Mouse (Mus musculus) midbrain, embryonic 12.5 days (tissue): ENCODE results near the gene Gpn1. TPM values are rescaled to one million over a fixed set of nuclear protein-coding genes. Genes with fewer than 3 reads are reported as not detected.
"Not testable (repeated sequence)": the region's sequence is repeated elsewhere in the genome, so short reads cannot be mapped to it uniquely, and the experiment has no call there.

Experiments used
- ATAC-seq: fragments of 200-750 bp; cut with Nextera tagmentation; 2 replicates; pipeline ENCODE4 v1.8.0; 2017; ENCODE audit warnings: low read depth, moderate TSS enrichment, moderate library complexity; ENCODE audit not compliant: low FRiP score
- H3K27ac ChIP-seq: fragments of 300-500 bp; sonication (generic); replicated peaks from 2 replicates; pipeline ENCODE4 v1.5.1; 2016; ENCODE audit warnings: mild to moderate bottlenecking
- H3K27me3 ChIP-seq: fragments of 300-500 bp; sonication (generic); 2 replicates; pipeline ENCODE4 v1.6.1; 2016; ENCODE audit warnings: mild to moderate bottlenecking
- H3K36me3 ChIP-seq: fragments of 300-500 bp; sonication (generic); 2 replicates; pipeline ENCODE4 v1.6.1; 2016
- H3K4me1 ChIP-seq: fragments of 300-500 bp; sonication (generic); 2 replicates; pipeline ENCODE4 v1.6.1; 2016
- H3K4me2 ChIP-seq: fragments of 300-500 bp; sonication (generic); replicated peaks from 2 replicates; pipeline ENCODE4 v1.6.1; 2016; ENCODE audit warnings: mild to moderate bottlenecking, moderate library complexity
- H3K4me3 ChIP-seq: fragments of 300-500 bp; sonication (generic); 2 replicates; pipeline ENCODE4 v1.5.1; 2016; ENCODE audit warnings: mild to moderate bottlenecking
- H3K9ac ChIP-seq: fragments of 300-500 bp; sonication (generic); replicated peaks from 2 replicates; pipeline ENCODE4 v1.6.1; 2016; ENCODE audit warnings: mild to moderate bottlenecking, moderate library complexity
- H3K9me3 ChIP-seq: fragments of 300-500 bp; sonication (generic); 2 replicates; pipeline ENCODE4 v1.6.1; 2016; ENCODE audit warnings: mild to moderate bottlenecking
- WGBS: fragments of 180-500 bp; shearing (Covaris S2); methylation state at CpG from one replicate; pipeline ENCODE4 v1.1.7; 2016; 5-methylcytosine and 5-hydroxymethylcytosine counted together
- polyA plus RNA-seq: library from polyadenylated mRNA; unstranded; fragments of >200 nt; fragmentation: Nextera tagmentation; extraction: Ambion mirVana; gene quantifications from 2 replicates; pipeline ENCODE4 v1.2.1, GENCODE M21; 2016

Gpn1 gene
- polyA plus RNA-seq, 1 experiment from 2014 or later = 72.3 TPM

GRCm38 (mm10) chr5:31489116-31489769 lies 5.3 kb upstream of the Gpn1 start:
- WGBS = 76% methylated on average over 7 of the region's 7 CpGs
- ATAC-seq = no peak
- Histone ChIP-seq H3K36me3 (peaks cover 9% of the 10 kb centered on the region; the same call in 1 of the 2 replicates), H3K4me3 (no peak overlapping the region), H3K4me1 (no peaks in the 10 kb centered on the region), H3K4me2 (no peak overlapping the region), H3K9ac (no peak overlapping the region), H3K27me3 (no peaks in the 10 kb centered on the region), H3K27ac (no peak overlapping the region), H3K9me3 (no peaks in the 10 kb centered on the region)

GRCm38 (mm10) chr5:31492031-31492430 lies 2.5 kb upstream of the Gpn1 start:
- ATAC-seq = no peak
- 33% methylated on average over 1 of the region's 1 CpGs for WGBS
- peaks cover 10% of the 10 kb centered on the region for H3K4me1 ChIP-seq
- H3K9me3 ChIP-seq = no peaks in the 10 kb centered on the region
- no peak overlapping the region for H3K4me2 ChIP-seq
- no peak overlapping the region for H3K4me3 ChIP-seq
- H3K36me3 ChIP-seq = peaks cover 11% of the 10 kb centered on the region
- H3K9ac ChIP-seq = no peak overlapping the region
- H3K27ac ChIP-seq = no peak overlapping the region
- H3K27me3 ChIP-seq = no peaks in the 10 kb centered on the region

- no peak for ATAC-seq
- Histone ChIP-seq H3K9me3 (no peaks in the 10 kb centered on the region), H3K27ac (no peak overlapping the region), H3K4me3 (no peak overlapping the region), H3K9ac (no peak overlapping the region), H3K36me3 (peaks cover 92% of the 10 kb centered on the region), H3K4me1 (no peaks in the 10 kb centered on the region), H3K27me3 (no peaks in the 10 kb centered on the region), H3K4me2 (no peak overlapping the region)
- 93% methylated on average over 10 of the region's 10 CpGs for WGBS
Measured at GRCm38 (mm10) chr5:31504843-31505242, 10.3 kb downstream of the Gpn1 start.

DNA sequence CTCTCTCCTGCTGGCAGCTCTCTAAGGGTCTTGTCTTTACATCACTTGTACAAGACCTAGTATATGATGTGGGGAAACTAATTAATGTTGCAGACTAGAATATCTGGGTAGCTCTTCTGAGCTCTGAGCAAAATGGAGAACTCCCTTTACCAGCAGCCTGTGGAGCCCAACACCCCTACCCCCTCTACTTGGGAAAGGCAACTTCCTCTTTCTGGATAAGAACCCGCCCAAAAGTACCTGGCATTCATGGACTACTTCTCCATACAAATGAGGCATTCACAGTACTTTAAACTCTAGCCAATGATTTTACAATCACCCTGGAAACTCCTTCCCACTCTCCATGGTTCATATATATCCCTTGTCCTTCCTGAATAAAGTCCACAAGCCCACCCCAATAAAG lies 17.9 kb downstream of the Gpn1 start:
- no peak overlapping the region for H3K9ac ChIP-seq
- no peaks in the 10 kb centered on the region for H3K4me1 ChIP-seq
- WGBS = 88% methylated on average over 1 of the region's 1 CpGs
- H3K36me3 ChIP-seq = peaks cover 87% of the 10 kb centered on the region
- no peak for ATAC-seq
- H3K4me2 ChIP-seq = no peak overlapping the region
- no peaks in the 10 kb centered on the region for H3K9me3 ChIP-seq
- H3K4me3 ChIP-seq = no peak overlapping the region
- H3K27ac ChIP-seq = no peak overlapping the region
- H3K27me3 ChIP-seq = no peaks in the 10 kb centered on the region

GRCm38 (mm10) chr5:31520556-31520955 lies 26.0 kb downstream of the Gpn1 start:
- peaks cover 67% of the 10 kb centered on the region for H3K36me3 ChIP-seq
- no peaks in the 10 kb centered on the region for H3K9me3 ChIP-seq
- no peak for ATAC-seq
- no peak overlapping the region for H3K27ac ChIP-seq
- H3K4me2 ChIP-seq = no peak overlapping the region
- 96% methylated on average over 6 of the region's 6 CpGs for WGBS
- H3K9ac ChIP-seq = no peak overlapping the region
- H3K4me3 ChIP-seq = no peak overlapping the region
- H3K4me1 ChIP-seq = peaks cover 1% of the 10 kb centered on the region
- H3K27me3 ChIP-seq = no peaks in the 10 kb centered on the region

DNA sequence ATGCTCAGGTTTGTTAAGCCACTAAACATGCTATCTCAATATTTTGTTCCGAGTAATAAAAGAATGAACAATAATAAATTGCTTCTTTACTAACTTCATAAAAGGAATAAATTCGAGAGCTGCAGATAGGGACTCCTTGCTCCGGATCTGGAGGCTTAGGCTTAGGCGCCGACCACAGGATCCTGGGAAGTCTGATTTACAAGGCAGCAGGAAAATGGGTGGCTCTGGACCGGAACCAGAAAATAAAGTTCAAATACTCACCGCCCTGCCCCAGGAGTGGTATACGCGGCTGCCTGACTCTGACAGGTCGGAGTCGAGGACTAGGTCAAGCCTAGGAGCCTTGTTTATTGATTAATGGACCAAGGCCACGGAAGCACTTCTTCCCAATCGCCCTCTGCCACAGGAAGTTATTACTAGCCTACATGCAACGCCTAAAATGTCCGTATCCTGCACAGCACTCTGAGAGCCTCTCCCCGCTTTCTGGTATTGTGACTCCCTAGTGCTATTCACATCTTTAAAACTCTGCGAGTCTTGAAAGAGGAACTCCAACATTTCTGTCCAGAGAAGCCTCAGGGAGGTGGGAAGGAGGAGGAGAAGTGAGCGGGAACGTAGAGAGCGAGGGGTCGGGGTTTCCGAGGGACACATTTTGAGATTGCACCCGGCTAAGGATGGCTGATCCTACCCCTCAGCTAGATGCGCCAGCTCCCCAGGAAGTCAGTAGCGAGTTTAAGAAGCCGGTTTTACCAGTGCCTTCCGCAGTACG lies 32.0 kb downstream of the Gpn1 start, which contains the start of gene Slc4a1ap:
Gene Slc4a1ap (plus strand): TSS at position 642 of the 763 bp plus-strand sequence.
- Histone ChIP-seq H3K4me1 (peaks cover 21% of the 10 kb centered on the region), H3K27ac (peak within 1 kb of the TSS; percentile 80), H3K9me3 (no peaks in the 10 kb centered on the region), H3K4me2 (peak within 1 kb of the TSS; percentile 97), H3K4me3 (peak within 1 kb of the TSS; percentile 96), H3K36me3 (peaks cover 40% of the 10 kb centered on the region), H3K27me3 (no peaks in the 10 kb centered on the region), H3K9ac (peak within 1 kb of the TSS; percentile 86)
- ATAC-seq = peak; percentile 74
- WGBS = under 1% methylated on average over 28 of the region's 28 CpGs

- no peaks in the 10 kb centered on the region for H3K9me3 ChIP-seq
- no peaks in the 10 kb centered on the region for H3K27me3 ChIP-seq
- H3K27ac ChIP-seq = peak overlapping the region; percentile 80; the same call in 1 of the 2 replicates
- H3K9ac ChIP-seq = peak overlapping the region; percentile 86
- peaks cover 21% of the 10 kb centered on the region for H3K4me1 ChIP-seq
- 4% methylated on average over 40 of the region's 40 CpGs for WGBS
- ATAC-seq = no peak
- peak overlapping the region; percentile 96 for H3K4me3 ChIP-seq
- H3K36me3 ChIP-seq = peaks cover 40% of the 10 kb centered on the region
- peak overlapping the region; percentile 97 for H3K4me2 ChIP-seq
Measured at GRCm38 (mm10) chr5:31527117-31527680, 32.7 kb downstream of the Gpn1 start.

DNA sequence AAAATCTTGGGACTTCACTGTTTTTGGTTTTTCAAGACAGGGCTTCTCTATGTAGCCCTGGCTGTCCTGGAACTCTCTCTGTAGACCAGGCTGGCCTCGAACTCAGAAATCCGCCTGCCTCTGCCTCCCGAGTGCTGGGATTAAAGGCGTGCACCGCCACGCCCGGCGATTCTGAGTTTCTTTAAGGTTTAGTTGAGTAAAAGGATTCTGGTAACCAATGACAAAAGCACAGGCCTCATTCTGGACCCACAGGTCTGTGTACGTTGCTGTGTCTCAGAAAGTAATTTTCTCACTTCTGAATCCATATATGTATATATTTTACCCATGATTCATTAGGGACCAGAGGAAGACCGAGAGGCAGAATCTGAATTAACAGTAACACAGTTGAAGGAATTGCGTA lies 33.2 kb downstream of the Gpn1 start, which contains the start of gene Supt7l:
Gene Supt7l (minus strand): TSS at position 101 of the 400 bp plus-strand sequence.
- H3K27me3 ChIP-seq, H3K9me3 ChIP-seq, ATAC-seq: not testable (repeated sequence)
- Histone ChIP-seq H3K36me3 (peaks cover 40% of the 10 kb centered on the region), H3K4me2 (peak within 1 kb of the TSS; percentile 97), H3K9ac (peak within 1 kb of the TSS; percentile 86), H3K4me3 (peak within 1 kb of the TSS; percentile 96), H3K27ac (peak within 1 kb of the TSS; percentile 80), H3K4me1 (peaks cover 21% of the 10 kb centered on the region)
- 82% methylated on average over 11 of the region's 11 CpGs for WGBS

- Histone ChIP-seq H3K9me3 (no peaks in the 10 kb centered on the region), H3K4me3 (no peak overlapping the region), H3K27ac (no peak overlapping the region), H3K36me3 (peaks cover 45% of the 10 kb centered on the region), H3K9ac (no peak overlapping the region), H3K4me1 (peaks cover 21% of the 10 kb centered on the region), H3K27me3 (no peaks in the 10 kb centered on the region), H3K4me2 (0 out of 2 replicates have a peak overlapping the region, but pooled peaks have one; percentile 97)
- no peak for ATAC-seq
- WGBS = 57% methylated on average over 2 of the region's 2 CpGs
Measured at GRCm38 (mm10) chr5:31528560-31528959, 34.0 kb downstream of the Gpn1 start.

DNA sequence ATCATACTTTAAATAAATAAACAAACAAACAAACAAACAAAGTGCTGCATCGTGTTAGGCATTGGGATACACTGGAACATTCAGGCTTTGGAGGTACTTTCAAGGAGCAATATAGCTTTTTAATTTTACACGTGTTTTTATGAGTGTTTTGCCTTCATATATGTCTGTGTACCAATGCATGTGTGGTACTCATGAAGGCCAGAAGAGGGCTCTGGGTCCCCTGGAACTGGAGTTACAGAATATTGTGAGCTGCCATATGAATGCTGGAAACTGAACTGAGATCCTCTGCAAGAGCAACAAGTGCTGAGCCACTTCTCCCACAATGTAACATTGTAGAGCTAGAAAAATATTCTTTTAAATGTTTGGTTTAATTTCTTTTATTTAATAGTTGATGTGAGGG lies 40.7 kb downstream of the Gpn1 start:
- Histone ChIP-seq H3K9me3 (no peaks in the 10 kb centered on the region), H3K9ac (no peak overlapping the region), H3K27ac (no peak overlapping the region), H3K4me1 (no peaks in the 10 kb centered on the region), H3K27me3 (no peaks in the 10 kb centered on the region), H3K36me3 (peaks cover 85% of the 10 kb centered on the region), H3K4me3 (no peak overlapping the region), H3K4me2 (no peak overlapping the region)
- ATAC-seq = no peak
- 91% methylated on average over 2 of the region's 2 CpGs for WGBS

DNA sequence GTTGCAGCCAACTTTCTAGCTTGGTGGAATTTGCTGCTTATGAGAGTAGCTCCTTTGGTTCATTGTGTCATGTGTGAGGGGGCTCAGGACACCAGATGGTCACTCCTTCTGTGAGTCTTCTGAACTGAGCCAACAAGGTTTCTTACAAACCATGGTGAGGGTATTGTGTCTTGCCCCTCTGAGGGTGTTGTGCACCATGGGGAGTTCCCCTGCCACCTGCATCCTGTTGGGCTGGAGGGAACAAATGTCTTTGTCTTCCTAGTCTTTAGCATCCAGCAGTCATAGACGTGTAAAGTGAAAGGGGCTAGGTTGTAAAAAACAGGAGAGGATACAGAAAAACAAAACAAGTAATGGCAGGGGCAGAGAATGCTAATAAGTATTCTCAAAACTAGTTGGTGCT lies 64.9 kb downstream of the Gpn1 start:
- Histone ChIP-seq H3K9ac (no peak overlapping the region), H3K9me3 (no peaks in the 10 kb centered on the region), H3K4me2 (no peak overlapping the region), H3K4me1 (0 out of 2 replicates have a peak, but pooled peaks cover 2% of the 10 kb centered on the region), H3K27me3 (no peaks in the 10 kb centered on the region), H3K4me3 (no peak overlapping the region), H3K36me3 (peaks cover 54% of the 10 kb centered on the region), H3K27ac (no peak overlapping the region)
- no peak for ATAC-seq
- 49% methylated on average over 1 of the region's 1 CpGs for WGBS

DNA sequence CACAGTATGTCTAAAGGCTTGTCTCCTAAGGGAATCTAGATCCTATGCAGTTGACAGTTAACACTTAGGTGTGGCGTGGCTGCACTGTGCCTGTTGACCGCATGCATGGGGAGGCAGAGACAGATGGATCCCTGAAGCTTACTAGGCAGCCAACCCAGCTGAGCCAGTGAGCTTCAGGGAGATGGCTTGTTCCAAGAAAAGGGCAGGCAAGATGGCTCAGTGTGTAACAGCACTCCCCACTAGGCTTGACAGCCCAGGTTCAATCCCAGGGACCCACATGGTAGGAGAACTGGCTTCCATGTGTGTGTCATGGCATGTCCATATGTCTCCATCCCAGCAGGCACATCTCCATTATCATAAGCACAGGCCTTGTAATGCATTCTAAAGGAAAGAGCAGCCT lies 65.8 kb downstream of the Gpn1 start:
- H3K4me3 ChIP-seq = no peak overlapping the region
- no peaks in the 10 kb centered on the region for H3K9me3 ChIP-seq
- peaks cover 45% of the 10 kb centered on the region for H3K36me3 ChIP-seq
- no peak for ATAC-seq
- H3K27ac ChIP-seq = no peak overlapping the region
- WGBS = 92% methylated on average over 2 of the region's 2 CpGs
- no peaks in the 10 kb centered on the region for H3K27me3 ChIP-seq
- H3K9ac ChIP-seq = no peak overlapping the region
- 0 out of 2 replicates have a peak, but pooled peaks cover 2% of the 10 kb centered on the region for H3K4me1 ChIP-seq
- no peak overlapping the region for H3K4me2 ChIP-seq
